Mouse (Mus musculus) MEL (cell line): Measurements from ENCODE around the gene Baiap2l1. TPM values are rescaled to one million over a fixed set of nuclear protein-coding genes. Genes with fewer than 3 reads are reported as not detected.

Experiments
- DNase-seq: peaks from one replicate; pipeline ENCODE4 v3.0.0; 2011; ENCODE audit warnings: low read depth, low spot score
- H3K27ac ChIP-seq: 2 replicates; pipeline ENCODE4 v1.5.1; 2012; ENCODE audit warnings: low read depth, mild to moderate bottlenecking, control low read depth, low read length, moderate library complexity; ENCODE audit not compliant: control insufficient read depth
- H3K27me3 ChIP-seq, 2 experiments: fragments of 150-350 bp in 1 of 2; sonication (generic) in 1 of 2; 2 replicates each; pipeline ENCODE4 v1.6.1; 2012; ENCODE audit warnings: low read length in 2 of 2, mild to moderate bottlenecking in 2 of 2, improper control_type of control experiment in 1 of 2, moderate library complexity in 1 of 2; ENCODE audit not compliant: insufficient read depth in 2 of 2, control insufficient read depth in 1 of 2
- H3K36me3 ChIP-seq, 2 experiments: 2 replicates each; pipeline ENCODE4 v1.6.1; 2012 to 2014; ENCODE audit warnings: low read length in 2 of 2, improper control_type of control experiment in 1 of 2, inconsistent platforms in 1 of 2, mild to moderate bottlenecking in 1 of 2; ENCODE audit not compliant: insufficient read depth in 2 of 2, control insufficient read depth in 1 of 2
- H3K4me1 ChIP-seq, 2 experiments: fragments of 150-350 bp in 1 of 2; sonication (generic) in 1 of 2; 2 replicates each; pipeline ENCODE4 v1.6.1; 2012; ENCODE audit warnings: low read length in 2 of 2, improper control_type of control experiment in 1 of 2, mild to moderate bottlenecking in 1 of 2; ENCODE audit not compliant: insufficient read depth in 2 of 2, control insufficient read depth in 1 of 2
- H3K4me3 ChIP-seq, 2 experiments: fragments of 150-350 bp in 1 of 2; sonication (generic) in 1 of 2; 2 replicates each; pipeline ENCODE4 v1.5.1; 2012; ENCODE audit warnings: low read depth in 2 of 2, low read length in 2 of 2, mild to moderate bottlenecking in 2 of 2, moderate library complexity in 2 of 2, control low read depth in 1 of 2, improper control_type of control experiment in 1 of 2; ENCODE audit not compliant: control insufficient read depth in 1 of 2, insufficient read depth in 1 of 2
- H3K79me2 ChIP-seq: 2 replicates; pipeline ENCODE4 v1.6.1; 2012; ENCODE audit warnings: mild to moderate bottlenecking, low read length, moderate library complexity; ENCODE audit not compliant: control insufficient read depth, poor library complexity, insufficient read depth
- H3K9ac ChIP-seq: 2 replicates; pipeline ENCODE4 v1.6.1; 2012; ENCODE audit warnings: low read depth, mild to moderate bottlenecking, control low read depth, low read length, moderate library complexity; ENCODE audit not compliant: control insufficient read depth, poor library complexity, severe bottlenecking
- H3K9me3 ChIP-seq: fragments of 150-350 bp; sonication (generic); replicated peaks from 2 replicates; pipeline ENCODE4 v1.6.1; 2012; ENCODE audit warnings: mild to moderate bottlenecking, low read length, improper control_type of control experiment, moderate library complexity; ENCODE audit not compliant: insufficient read depth
- BHLHE40 ChIP-seq: IDR thresholded peaks from 2 replicates; pipeline ENCODE4 v1.6.1; 2012; ENCODE audit warnings: low read depth, mild to moderate bottlenecking, inconsistent platforms, low read length, improper control_type of control experiment, borderline replicate concordance
- CHD1 ChIP-seq: IDR thresholded peaks from 2 replicates; pipeline ENCODE4 v1.6.1; 2012; ENCODE audit warnings: low read depth, mild to moderate bottlenecking, inconsistent platforms, low read length, improper control_type of control experiment
- CTCF ChIP-seq, 3 experiments: IDR thresholded peaks in 2 of 3; conservative IDR thresholded peaks in 1 of 3; 2 replicates each; pipeline ENCODE4 v1.5.1; 2011 to 2012; ENCODE audit warnings: low read length in 3 of 3, low read depth in 2 of 3, mild to moderate bottlenecking in 2 of 3, improper control_type of control experiment in 1 of 3, inconsistent platforms in 1 of 3, mixed read lengths in 1 of 3, moderate library complexity in 1 of 3; ENCODE audit not compliant: control insufficient read depth in 1 of 3, insufficient read depth in 1 of 3, poor library complexity in 1 of 3, severe bottlenecking in 1 of 3
- ELF1 ChIP-seq: IDR thresholded peaks from 2 replicates; pipeline ENCODE4 v1.6.1; 2014; ENCODE audit warnings: low read depth, mild to moderate bottlenecking, inconsistent platforms, low read length, improper control_type of control experiment, moderate library complexity
- EP300 ChIP-seq, 2 experiments: IDR thresholded peaks; 2 replicates each; pipeline ENCODE4 v1.6.1; 2011; ENCODE audit warnings: improper control_type of control experiment in 2 of 2, low read length in 2 of 2, low read depth in 1 of 2, mild to moderate bottlenecking in 1 of 2
- ETS1 ChIP-seq: IDR thresholded peaks from 2 replicates; pipeline ENCODE4 v1.6.1; 2012; ENCODE audit warnings: low read depth, mild to moderate bottlenecking, inconsistent platforms, low read length, improper control_type of control experiment, moderate library complexity
- GATA1 ChIP-seq: IDR thresholded peaks from 2 replicates; pipeline ENCODE4 v1.6.1; 2011; ENCODE audit warnings: low read depth, low read length, improper control_type of control experiment
- HCFC1 ChIP-seq: IDR thresholded peaks from 2 replicates; pipeline ENCODE4 v1.6.1; 2012; ENCODE audit warnings: low read depth, mild to moderate bottlenecking, inconsistent platforms, low read length, improper control_type of control experiment, moderate library complexity
- JUND ChIP-seq: IDR thresholded peaks from 2 replicates; pipeline ENCODE4 v1.6.1; 2011; ENCODE audit warnings: low read depth, mild to moderate bottlenecking, improper control_type of control experiment, low read length
- KAT2A ChIP-seq: conservative IDR thresholded peaks from 2 replicates; pipeline ENCODE4 v1.6.1; 2012; ENCODE audit warnings: low read depth, low read length, improper control_type of control experiment, inconsistent platforms
- MAX ChIP-seq: IDR thresholded peaks from 2 replicates; pipeline ENCODE4 v1.6.1; 2011; ENCODE audit warnings: low read length, improper control_type of control experiment
- MAZ ChIP-seq: IDR thresholded peaks from 2 replicates; pipeline ENCODE4 v1.6.1; 2012; ENCODE audit warnings: low read depth, mild to moderate bottlenecking, inconsistent platforms, low read length, improper control_type of control experiment
- MYC ChIP-seq: IDR thresholded peaks from 2 replicates; pipeline ENCODE4 v1.6.1; 2011; ENCODE audit warnings: low read depth, mild to moderate bottlenecking, low read length, improper control_type of control experiment, moderate library complexity
- NELFE ChIP-seq: IDR thresholded peaks from 2 replicates; pipeline ENCODE4 v1.6.1; 2011; ENCODE audit warnings: low read depth, low read length, improper control_type of control experiment
- NRF1 ChIP-seq: IDR thresholded peaks from 2 replicates; pipeline ENCODE4 v1.6.1; 2014; ENCODE audit warnings: low read depth, mild to moderate bottlenecking, inconsistent platforms, low read length, improper control_type of control experiment, moderate library complexity; ENCODE audit not compliant: poor library complexity, insufficient read depth, severe bottlenecking
- POLR2A ChIP-seq, 2 experiments: IDR thresholded peaks; 2 replicates each; pipeline ENCODE4 v1.6.1; 2011 to 2012; ENCODE audit warnings: low read length in 2 of 2, mild to moderate bottlenecking in 2 of 2, control low read depth in 1 of 2, improper control_type of control experiment in 1 of 2, low read depth in 1 of 2, moderate library complexity in 1 of 2; ENCODE audit not compliant: control insufficient read depth in 1 of 2, insufficient read depth in 1 of 2, poor library complexity in 1 of 2
- POLR2AphosphoS2 ChIP-seq: IDR thresholded peaks from 2 replicates; pipeline ENCODE4 v1.6.1; 2011; ENCODE audit warnings: low read length, improper control_type of control experiment
- RCOR1 ChIP-seq: IDR thresholded peaks from 2 replicates; pipeline ENCODE4 v1.6.1; 2012; ENCODE audit warnings: low read depth, mild to moderate bottlenecking, inconsistent platforms, low read length, improper control_type of control experiment
- SIN3A ChIP-seq: IDR thresholded peaks from 2 replicates; pipeline ENCODE4 v1.6.1; 2012; ENCODE audit warnings: low read length, improper control_type of control experiment, inconsistent platforms
- TCF12 ChIP-seq: IDR thresholded peaks from 2 replicates; pipeline ENCODE4 v1.6.1; 2014; ENCODE audit warnings: low read depth, mild to moderate bottlenecking, inconsistent platforms, low read length, improper control_type of control experiment, moderate library complexity
- USF2 ChIP-seq, 2 experiments: IDR thresholded peaks; 2 replicates each; pipeline ENCODE4 v1.6.1; 2011 to 2012; ENCODE audit warnings: improper control_type of control experiment in 2 of 2, low read length in 2 of 2, borderline replicate concordance in 1 of 2, inconsistent platforms in 1 of 2, low read depth in 1 of 2, mild to moderate bottlenecking in 1 of 2; ENCODE audit not compliant: insufficient read depth in 1 of 2
- ZC3H11A ChIP-seq: IDR thresholded peaks from 2 replicates; pipeline ENCODE4 v1.6.1; 2012; ENCODE audit warnings: low read depth, mild to moderate bottlenecking, inconsistent platforms, low read length, improper control_type of control experiment
- ZKSCAN1 ChIP-seq: IDR thresholded peaks from 2 replicates; pipeline ENCODE4 v1.6.1; 2012; ENCODE audit warnings: low read depth, mild to moderate bottlenecking, inconsistent platforms, low read length, improper control_type of control experiment, moderate library complexity
- ZNF384 ChIP-seq: IDR thresholded peaks from 2 replicates; pipeline ENCODE4 v1.6.1; 2012; ENCODE audit warnings: low read depth, mild to moderate bottlenecking, inconsistent platforms, low read length, improper control_type of control experiment
- polyA plus RNA-seq, 2 experiments: library from polyadenylated mRNA; stranded (reverse) in 1 of 2; unstranded in 1 of 2; fragments of >175 nt in 1 of 2; fragments of >200 nt in 1 of 2; gene quantifications; 2 replicates each; pipeline versions ENCODE4 v1.2.1 to v1.2.4; 2012; ENCODE audit warnings: low replicate concordance in 2 of 2, low read depth in 1 of 2; ENCODE audit not compliant: insufficient read length in 2 of 2, insufficient read depth in 1 of 2, missing spikeins in 1 of 2
- total RNA-seq: library from RNA; depleted of rRNA; stranded (reverse); fragments of 300-350 nt; gene quantifications from 2 replicates; pipeline ENCODE4 v1.2.3, GENCODE M21; 2012

Baiap2l1 gene
- total and polyA plus RNA-seq, 3 experiments, result 0.06 TPM; not detected in 2

DNA sequence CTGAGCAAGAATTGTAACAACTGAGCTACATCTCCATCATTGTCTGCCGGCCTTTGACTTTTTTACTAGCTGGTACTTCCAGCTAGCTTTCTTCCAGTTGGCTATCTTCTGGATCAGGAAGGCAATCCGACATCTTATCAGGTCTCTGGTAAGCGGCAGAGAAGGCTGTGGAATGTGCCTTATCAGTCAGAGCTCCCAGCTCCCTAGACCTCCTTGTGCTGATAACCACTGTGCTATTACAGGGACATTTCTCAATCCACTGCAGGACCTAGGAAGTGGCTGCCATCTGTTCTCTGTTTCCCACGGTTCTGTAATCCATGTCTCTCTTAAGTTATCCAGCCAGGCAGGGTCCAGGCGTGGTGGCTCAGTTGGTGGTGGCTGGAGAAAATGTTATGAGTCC, 86.1 kb downstream of the Baiap2l1 start:
- DNase-seq, result no peak
- TF ChIP-seq JUND, result no peak
- no peak for TF ChIP-seq NRF1
- TF ChIP-seq MYC, result no peak
- TF ChIP-seq NELFE, result no peak
- no peak for TF ChIP-seq ZKSCAN1
- no peak for TF ChIP-seq ZC3H11A
- peak; percentile 47; the same call in 1 of the 2 replicates for TF ChIP-seq TCF12
- no peak for TF ChIP-seq KAT2A
- no peak for TF ChIP-seq ELF1
- TF ChIP-seq CHD1, result no peak
- TF ChIP-seq ZNF384, result no peak
- no peak for TF ChIP-seq USF2 (IDR thresholded peaks at IDR 0.05; ENCODE audit: borderline replicate concordance in 1 of 2, insufficient read depth in 1 of 2, low read depth in 1 of 2, low read length in 2 of 2)
- TF ChIP-seq GATA1, result peak; percentile 67
- no peak for TF ChIP-seq SIN3A
- TF ChIP-seq ETS1, result peak; percentile 41; the same call in 1 of the 2 replicates
- TF ChIP-seq CTCF (IDR thresholded peaks at IDR 0.05 in 2 of 3, conservative IDR thresholded peaks at IDR 0.05 in 1 of 3; ENCODE audit: control insufficient read depth in 1 of 3, insufficient read depth in 1 of 3, low read depth in 2 of 3, low read length in 3 of 3, poor library complexity in 1 of 3, severe bottlenecking in 1 of 3), result no peak
- TF ChIP-seq MAX, result no peak
- no peak for TF ChIP-seq MAZ
- TF ChIP-seq BHLHE40, result no peak
- no peak for TF ChIP-seq POLR2A (IDR thresholded peaks at IDR 0.05; ENCODE audit: control insufficient read depth in 1 of 2, insufficient read depth in 1 of 2, low read depth in 1 of 2, low read length in 2 of 2, poor library complexity in 1 of 2)
- TF ChIP-seq EP300 (IDR thresholded peaks at IDR 0.05; ENCODE audit: low read depth in 1 of 2, low read length in 2 of 2), result no peak; a peak in 2 of 4 replicates
- TF ChIP-seq POLR2AphosphoS2, result no peak
- no peak for TF ChIP-seq HCFC1
- no peak for TF ChIP-seq RCOR1
- Histone ChIP-seq H3K9me3 (no peaks in the 10 kb centered on the region), H3K79me2 (no peaks in the 10 kb centered on the region), H3K4me1 (peaks cover 1 to 23% of the 10 kb centered on the region in 2 experiments; a peak in 3 of 4 replicates), H3K4me3 (no peak overlapping the region), H3K27ac (no peak overlapping the region), H3K36me3 (peaks cover 0 to 15% of the 10 kb centered on the region in 2 experiments; a peak in 2 of 4 replicates), H3K9ac (no peak overlapping the region), H3K27me3 (no peaks in the 10 kb centered on the region)
